Mouse (Mus musculus) lung, postnatal 0 days (tissue): Measurements from ENCODE around the gene Ankfn1.
A peak's percentile ranks its signal among the peaks of the same experiment; 100 is the strongest.

Experiments
- CTCF ChIP-seq: IDR thresholded peaks from 2 replicates; pipeline ENCODE4 v1.5.1; 2016; ENCODE audit warnings: antibody characterized with exemption, mild to moderate bottlenecking
- EP300 ChIP-seq: IDR thresholded peaks from 2 replicates; pipeline ENCODE4 v1.6.1; 2016; ENCODE audit warnings: antibody characterized with exemption, mild to moderate bottlenecking, control low read depth

DNA sequence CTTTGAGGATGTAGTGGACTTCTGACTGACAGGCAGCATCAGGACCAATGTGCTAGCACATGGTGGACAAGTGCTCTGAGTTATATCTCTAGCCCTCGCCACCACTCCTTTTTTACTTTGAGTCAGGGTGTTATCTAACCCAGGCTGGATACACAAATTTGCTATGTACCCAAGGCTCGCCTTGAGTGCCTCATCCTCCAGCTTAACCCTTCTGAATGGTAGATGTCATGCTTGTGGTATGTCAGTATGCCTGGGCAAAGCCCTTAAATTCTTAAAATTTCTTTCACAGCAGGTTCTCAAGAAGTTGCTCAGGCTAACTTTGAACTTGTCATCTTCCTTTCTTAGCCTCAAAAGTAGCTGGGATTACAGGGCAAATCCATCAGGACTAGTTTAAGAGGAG is 421.0 kb downstream of the Ankfn1 start:
- TF ChIP-seq CTCF (no peak), EP300 (peak; percentile 83)
